Mouse (Mus musculus) C2C12 (cell line): ENCODE data around the gene Pold1. TPM values are rescaled to one million over a fixed set of nuclear protein-coding genes. Genes with fewer than 3 reads are reported as not detected.

ENCODE experiments used
- H3K27me3 ChIP-seq: one replicate; pipeline ENCODE4 v1.6.1; 2011; ENCODE audit not compliant: control insufficient read depth, insufficient read depth, insufficient read length
- H3K36me3 ChIP-seq: one replicate; pipeline ENCODE4 v1.6.1; 2011; ENCODE audit not compliant: control insufficient read depth, insufficient read depth
- H3K4me3 ChIP-seq: one replicate; pipeline ENCODE4 v1.5.1; 2011; ENCODE audit warnings: mild to moderate bottlenecking, control low read depth; ENCODE audit not compliant: poor library complexity, insufficient read depth, severe bottlenecking
- H3K79me2 ChIP-seq: one replicate; pipeline ENCODE4 v1.6.1; 2011; ENCODE audit not compliant: control insufficient read depth, insufficient read depth
- H3K79me3 ChIP-seq: one replicate; pipeline ENCODE4 v1.6.1; 2011; ENCODE audit warnings: low read depth, control low read depth
- H3ac ChIP-seq: one replicate; pipeline ENCODE3; 2011; ENCODE audit warnings: low read depth; ENCODE audit not compliant: control insufficient read depth, insufficient read length
- CEBPB ChIP-seq: IDR thresholded peaks from one replicate; pipeline ENCODE4 v1.6.1; 2011; ENCODE audit warnings: low read depth, mild to moderate bottlenecking, control low read depth, moderate library complexity
- CTCF ChIP-seq: IDR thresholded peaks from one replicate; pipeline ENCODE4 v1.5.1; 2011; ENCODE audit not compliant: control insufficient read depth, insufficient read depth, insufficient read length
- FOSL1 ChIP-seq: IDR thresholded peaks from one replicate; pipeline ENCODE4 v1.8.0; 2011; ENCODE audit warnings: mild to moderate bottlenecking, low read length; ENCODE audit not compliant: poor library complexity, insufficient read depth, severe bottlenecking
- MAX ChIP-seq: IDR thresholded peaks from one replicate; pipeline ENCODE4 v1.6.1; 2011; ENCODE audit warnings: mild to moderate bottlenecking, control low read depth
- MYOD1 ChIP-seq: IDR thresholded peaks from one replicate; pipeline ENCODE4 v1.6.1; 2011; ENCODE audit warnings: low read depth; ENCODE audit not compliant: control insufficient read depth, insufficient read length
- MYOG ChIP-seq: IDR thresholded peaks from one replicate; pipeline ENCODE4 v1.6.1; 2011; ENCODE audit not compliant: control insufficient read depth, insufficient read length; ENCODE audit errors: extremely low read depth
- USF1 ChIP-seq: IDR thresholded peaks from one replicate; pipeline ENCODE4 v1.6.1; 2011; ENCODE audit warnings: low read depth, mild to moderate bottlenecking, control low read depth, moderate library complexity
- polyA plus RNA-seq: library from polyadenylated mRNA; unstranded; fragments of >200 nt; fragmentation: generic; extraction: Trizol; gene quantifications from one replicate; pipeline ENCODE4 v1.2.1, GENCODE M21; 2012; ENCODE audit warnings: missing spikeins

Pold1 gene
- polyA plus RNA-seq, 1 experiment: 66.1 TPM

DNA sequence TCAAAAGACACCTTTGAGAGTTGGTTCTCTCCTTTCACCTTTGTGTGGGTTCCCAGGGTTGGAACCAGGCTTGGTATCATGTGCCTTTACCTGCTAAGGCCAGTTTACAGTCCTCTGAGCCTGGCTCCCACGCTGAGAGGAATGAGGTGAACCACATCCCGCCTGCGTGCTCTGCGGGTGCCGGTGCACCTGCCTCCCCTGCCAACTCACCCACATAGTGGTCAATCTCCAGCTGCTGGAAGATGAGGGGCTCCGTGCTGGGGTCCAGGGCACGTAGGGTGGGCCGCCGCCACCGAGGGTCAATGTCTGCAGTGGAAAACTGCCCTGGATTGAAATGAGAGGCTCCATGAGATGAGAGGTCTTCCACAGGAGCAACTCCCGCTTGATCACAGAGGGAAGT is 6.1 kb downstream of the Pold1 start:
- Histone ChIP-seq H3K4me3 (no peak overlapping the region), H3K79me3 (peaks cover 18% of the 10 kb centered on the region), H3K36me3 (no peaks in the 10 kb centered on the region), H3K79me2 (peaks cover 17% of the 10 kb centered on the region), H3K27me3 (no peaks in the 10 kb centered on the region), H3ac (no peak overlapping the region)
- no peak for TF ChIP-seq FOSL1

DNA sequence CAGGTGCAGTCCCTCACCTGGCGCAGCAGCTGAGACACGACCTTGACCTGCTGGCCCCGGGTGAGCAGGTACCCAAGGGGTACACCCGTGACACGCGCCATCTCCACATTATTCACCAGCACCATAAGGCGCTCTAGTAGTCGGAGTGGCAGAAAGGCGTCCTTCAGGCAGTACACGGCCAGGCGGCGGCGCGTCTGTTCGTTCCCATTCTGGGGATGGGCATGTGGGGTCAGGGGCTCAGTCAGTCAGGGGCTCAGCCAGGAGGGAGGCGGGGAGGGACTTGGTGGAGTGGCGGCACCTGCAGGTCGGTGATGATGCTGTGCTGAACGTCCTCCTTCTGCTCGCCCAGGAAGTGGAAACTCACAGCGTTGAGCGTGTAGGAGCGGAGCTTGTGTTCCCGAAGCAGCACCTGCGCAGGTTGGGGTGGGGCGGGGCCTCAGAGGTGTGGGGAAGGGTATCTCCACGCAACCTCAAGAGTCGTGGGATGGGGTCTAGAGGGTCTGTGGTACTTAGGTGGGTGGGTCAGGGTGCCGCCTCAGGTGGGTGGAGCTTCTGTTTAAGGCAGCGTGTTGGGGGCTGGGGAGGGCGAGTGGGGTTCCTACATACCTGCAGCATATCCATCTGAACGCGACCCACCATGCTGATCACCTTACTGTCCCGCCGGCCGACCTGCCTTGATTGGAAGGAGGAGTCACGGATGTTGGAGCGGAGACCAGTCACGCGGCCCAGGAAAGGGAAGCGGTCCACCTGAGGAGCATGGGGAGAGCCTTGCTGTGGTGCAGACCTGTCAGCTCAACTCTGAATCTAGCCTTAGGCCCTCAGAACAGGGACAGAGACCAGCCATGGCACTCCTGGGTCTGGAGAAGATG is 9.7 kb downstream of the Pold1 start:
- Histone ChIP-seq H3K36me3 (peaks cover 4% of the 10 kb centered on the region), H3K4me3 (no peak overlapping the region), H3K79me2 (no peaks in the 10 kb centered on the region), H3K27me3 (no peaks in the 10 kb centered on the region), H3ac (no peak overlapping the region), H3K79me3 (no peaks in the 10 kb centered on the region)
- TF ChIP-seq CEBPB: no peak
- no peak for TF ChIP-seq MYOG
- TF ChIP-seq FOSL1: no peak
- no peak for TF ChIP-seq CTCF
- TF ChIP-seq MAX: no peak
- TF ChIP-seq MYOD1: no peak
- TF ChIP-seq USF1: no peak

DNA sequence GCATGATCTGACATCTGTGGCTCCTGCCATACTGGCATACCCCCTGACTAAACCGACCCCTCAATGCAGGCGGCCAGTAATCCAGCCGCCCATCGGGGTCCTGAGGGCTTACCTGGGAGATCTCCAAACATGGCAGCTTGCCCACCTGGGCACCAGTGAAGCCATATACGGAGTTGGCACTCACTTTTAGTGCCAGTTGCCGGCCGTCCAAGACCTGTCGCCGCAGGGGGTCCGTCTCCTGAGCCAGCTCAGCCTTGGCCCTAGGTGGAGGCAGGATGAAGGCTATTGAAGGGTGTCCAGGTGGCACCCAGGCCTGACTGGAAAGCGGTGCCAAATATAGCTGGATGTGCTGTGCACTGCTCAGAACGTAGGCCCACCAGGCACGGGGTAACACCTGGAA is 11.2 kb downstream of the Pold1 start:
- Histone ChIP-seq H3K27me3 (no peaks in the 10 kb centered on the region), H3K4me3 (no peak overlapping the region), H3ac (no peak overlapping the region), H3K36me3 (peaks cover 4% of the 10 kb centered on the region), H3K79me3 (no peaks in the 10 kb centered on the region), H3K79me2 (no peaks in the 10 kb centered on the region)
- TF ChIP-seq MYOG (no peak), MAX (no peak), CEBPB (no peak), CTCF (no peak), USF1 (no peak), MYOD1 (no peak), FOSL1 (no peak)

DNA sequence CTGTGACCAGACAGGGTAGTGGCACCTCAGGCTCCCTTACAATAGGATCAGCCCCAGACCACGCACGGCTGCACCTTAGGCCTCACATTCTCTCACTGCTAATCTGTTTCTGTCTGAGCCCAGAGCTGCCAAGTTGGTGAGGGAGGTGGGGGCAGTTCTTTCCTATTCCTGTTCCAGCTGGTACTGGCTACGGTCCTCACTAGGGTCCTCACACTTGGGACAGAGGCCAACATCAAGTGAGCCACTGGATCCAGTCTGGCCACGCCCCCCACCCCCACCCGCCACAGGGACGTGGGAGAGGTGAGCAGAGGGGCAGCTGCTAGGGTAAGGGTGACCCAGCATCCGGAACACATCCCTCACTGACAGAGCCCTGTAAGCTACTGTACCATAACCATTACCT is 11.6 kb downstream of the Pold1 start:
- no peak overlapping the region for H3K4me3 ChIP-seq
- TF ChIP-seq CTCF: no peak
- no peak for TF ChIP-seq MYOG
- TF ChIP-seq FOSL1: no peak
- TF ChIP-seq CEBPB: no peak
- TF ChIP-seq MYOD1: no peak
- no peak for TF ChIP-seq MAX
- no peak for TF ChIP-seq USF1
- H3ac ChIP-seq: no peak overlapping the region
- no peaks in the 10 kb centered on the region for H3K79me3 ChIP-seq
- no peaks in the 10 kb centered on the region for H3K27me3 ChIP-seq
- no peaks in the 10 kb centered on the region for H3K79me2 ChIP-seq
- peaks cover 4% of the 10 kb centered on the region for H3K36me3 ChIP-seq

DNA sequence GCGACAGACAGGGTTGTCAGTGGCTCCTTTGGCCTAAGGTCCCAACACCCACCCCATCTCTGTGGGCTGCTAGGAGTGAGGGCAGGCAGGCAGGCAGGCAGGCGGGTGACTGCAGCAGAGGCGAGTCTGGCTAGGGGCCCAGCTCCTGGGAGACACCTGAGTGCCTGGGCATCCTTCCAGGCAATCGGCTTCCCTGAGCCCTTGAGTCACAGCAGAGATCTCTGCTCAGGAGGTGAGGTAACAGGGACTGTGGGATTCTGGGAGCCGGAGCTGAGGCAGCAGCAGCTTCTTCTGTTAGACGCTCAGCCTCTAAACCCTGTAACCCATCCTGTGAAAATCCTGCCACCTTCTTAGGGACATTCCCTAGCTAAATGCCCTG is 12.1 kb downstream of the Pold1 start:
- H3K79me3 ChIP-seq: no peaks in the 10 kb centered on the region
- peaks cover 4% of the 10 kb centered on the region for H3K36me3 ChIP-seq
- H3K4me3 ChIP-seq: no peak overlapping the region
- TF ChIP-seq USF1 (no peak), MAX (no peak), MYOD1 (no peak), FOSL1 (no peak), CEBPB (no peak), CTCF (no peak), MYOG (no peak)
- H3K79me2 ChIP-seq: no peaks in the 10 kb centered on the region
- no peaks in the 10 kb centered on the region for H3K27me3 ChIP-seq
- no peak overlapping the region for H3ac ChIP-seq

DNA sequence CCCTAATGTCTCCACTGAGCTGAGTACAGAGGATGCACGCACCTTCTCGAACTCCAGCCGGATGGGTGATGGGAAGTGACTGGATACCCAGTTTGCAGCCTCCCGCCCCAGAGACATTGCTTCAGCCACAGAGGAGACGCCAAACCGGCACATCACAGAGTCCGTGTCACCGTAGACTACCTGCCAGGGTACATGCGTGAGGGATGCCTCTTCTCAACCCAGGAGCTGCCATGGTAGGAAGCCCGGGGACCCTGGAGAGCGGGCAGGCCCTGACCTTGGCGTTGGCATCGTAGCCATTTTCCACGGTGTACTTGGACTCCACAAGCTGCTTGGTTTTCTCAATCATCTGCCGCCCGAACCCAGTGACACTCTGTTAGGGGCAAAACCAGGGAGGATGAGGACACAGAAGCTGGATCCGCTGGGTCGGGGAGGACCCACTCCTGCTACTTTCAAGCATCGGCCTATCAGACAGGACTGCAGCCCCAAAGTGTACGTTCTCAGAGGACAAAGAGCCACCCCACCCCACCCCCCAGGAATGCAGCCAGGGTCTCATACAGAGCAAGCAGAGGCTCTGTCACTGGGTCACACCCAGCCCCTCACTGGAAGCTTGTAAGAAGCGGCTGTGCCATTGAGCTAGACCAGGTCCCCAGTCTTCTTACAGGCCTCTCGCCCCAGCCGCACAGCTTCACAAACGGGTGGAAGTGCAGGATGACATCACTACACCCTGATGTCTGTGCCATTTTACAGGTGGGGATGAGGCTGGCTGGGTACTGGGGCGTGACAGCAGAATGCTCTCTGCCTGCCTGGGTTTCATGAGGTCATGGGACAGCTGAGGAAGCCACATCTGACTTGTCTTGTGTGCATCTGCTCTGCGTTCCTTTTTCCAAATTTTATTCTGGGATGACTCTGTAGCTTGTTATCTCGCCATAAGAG is 12.7 kb downstream of the Pold1 start:
- no peaks in the 10 kb centered on the region for H3K79me3 ChIP-seq
- peaks cover 4% of the 10 kb centered on the region for H3K36me3 ChIP-seq
- H3K4me3 ChIP-seq: no peak overlapping the region
- no peak overlapping the region for H3ac ChIP-seq
- no peak for TF ChIP-seq MYOD1
- no peak for TF ChIP-seq CTCF
- no peak for TF ChIP-seq USF1
- TF ChIP-seq CEBPB: no peak
- no peak for TF ChIP-seq MAX
- no peak for TF ChIP-seq MYOG
- no peak for TF ChIP-seq FOSL1
- no peaks in the 10 kb centered on the region for H3K79me2 ChIP-seq
- no peaks in the 10 kb centered on the region for H3K27me3 ChIP-seq
